Mouse (Mus musculus) liver, postnatal 0 days (tissue): ENCODE measurements around the gene Slc2a9.

ENCODE experiments used
- CTCF ChIP-seq: sonication (generic); IDR thresholded peaks from 2 replicates; pipeline ENCODE4 v1.5.1; 2016; ENCODE audit warnings: antibody characterized with exemption, low read depth
- EP300 ChIP-seq: IDR thresholded peaks from 2 replicates; pipeline ENCODE4 v1.6.1; 2016; ENCODE audit warnings: antibody characterized with exemption, low read depth, mild to moderate bottlenecking

DNA sequence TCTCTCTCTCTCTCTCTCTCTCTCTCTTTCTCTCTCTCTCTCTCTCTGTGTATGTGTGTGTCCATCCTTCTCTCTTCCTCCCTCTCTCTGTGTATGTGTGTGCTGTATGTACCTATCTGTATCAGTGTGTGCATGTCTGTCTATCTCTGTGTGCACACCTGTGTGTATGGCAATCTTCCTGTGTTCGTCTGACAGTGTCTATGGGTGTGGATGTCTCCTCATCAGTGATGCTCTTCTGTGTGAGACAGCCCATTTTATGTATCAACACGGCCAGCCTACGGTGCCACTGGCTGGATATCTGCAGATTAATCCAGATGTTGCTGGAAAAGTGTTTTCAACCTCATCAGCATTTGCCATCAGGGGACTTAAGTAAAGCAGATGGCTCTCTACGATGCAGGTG lies 15.7 kb downstream of the Slc2a9 start:
- TF ChIP-seq CTCF (no peak), EP300 (peak; percentile 49; the same call in 1 of the 2 replicates)
